Mouse (Mus musculus) forebrain, embryonic 13.5 days (tissue): ENCODE measurements at regions not wholly inside any gene's neighbourhood (a gene's known extent, or its start where the extent isn't known, plus 50 kb on each side); places are given as distances from the start of the nearest gene placed in this dataset.

Experiments
- ATAC-seq: fragments of 200-750 bp; cut with Nextera tagmentation; 2 replicates; pipeline ENCODE4 v1.8.0; 2017
- H3K27ac ChIP-seq: fragments of 300-500 bp; sonication (generic); 2 replicates; pipeline ENCODE4 v1.5.1; 2015; ENCODE audit warnings: inconsistent platforms, mild to moderate bottlenecking, moderate library complexity
- H3K27me3 ChIP-seq: fragments of 300-500 bp; sonication (generic); 2 replicates; pipeline ENCODE4 v1.6.1; 2015; ENCODE audit warnings: mild to moderate bottlenecking, inconsistent platforms
- H3K36me3 ChIP-seq: fragments of 300-500 bp; sonication (generic); 2 replicates; pipeline ENCODE4 v1.6.1; 2015; ENCODE audit warnings: mild to moderate bottlenecking, inconsistent platforms; ENCODE audit not compliant: poor library complexity, severe bottlenecking
- H3K4me1 ChIP-seq: fragments of 300-500 bp; sonication (generic); 2 replicates; pipeline ENCODE4 v1.6.1; 2015; ENCODE audit warnings: inconsistent platforms
- H3K4me2 ChIP-seq: fragments of 300-500 bp; sonication (generic); 2 replicates; pipeline ENCODE4 v1.6.1; 2015; ENCODE audit warnings: inconsistent platforms, mild to moderate bottlenecking, moderate library complexity
- H3K4me3 ChIP-seq: fragments of 300-500 bp; sonication (generic); 2 replicates; pipeline ENCODE4 v1.5.1; 2015; ENCODE audit warnings: mild to moderate bottlenecking, inconsistent platforms
- H3K9ac ChIP-seq: fragments of 300-500 bp; sonication (generic); 2 replicates; pipeline ENCODE4 v1.6.1; 2015; ENCODE audit warnings: mild to moderate bottlenecking, inconsistent platforms
- H3K9me3 ChIP-seq: fragments of 300-500 bp; sonication (generic); replicated peaks from 2 replicates; pipeline ENCODE4 v1.6.1; 2016; ENCODE audit warnings: inconsistent platforms
- WGBS: fragments of 180-500 bp; shearing (Covaris S2); methylation state at CpG from one replicate; pipeline ENCODE4 v1.1.7; 2015; 5-methylcytosine and 5-hydroxymethylcytosine counted together

- Histone ChIP-seq H3K27me3 (no peaks in the 10 kb centered on the region), H3K9me3 (no peaks in the 10 kb centered on the region), H3K27ac (no peak overlapping the region), H3K4me3 (no peak overlapping the region), H3K4me1 (peaks cover 8% of the 10 kb centered on the region), H3K36me3 (no peaks in the 10 kb centered on the region), H3K9ac (no peak overlapping the region), H3K4me2 (no peak overlapping the region)
- WGBS, result 8% methylated on average over 3 of the region's 3 CpGs
- ATAC-seq, result no peak; the same call in 1 of the 2 replicates
These were observed 291.9 kb upstream of the Rnf32 start for GRCm38 (mm10) chr5:28903805-28904320.

- Histone ChIP-seq H3K27me3 (no peaks in the 10 kb centered on the region), H3K4me2 (no peak overlapping the region), H3K4me1 (peaks cover 14% of the 10 kb centered on the region), H3K9me3 (no peaks in the 10 kb centered on the region), H3K36me3 (no peaks in the 10 kb centered on the region), H3K9ac (no peak overlapping the region), H3K4me3 (no peak overlapping the region), H3K27ac (no peak overlapping the region)
- 40% methylated on average over 10 of the region's 10 CpGs for WGBS
- ATAC-seq, result peak; percentile 81
These were observed 303.0 kb upstream of the Rnf32 start for GRCm38 (mm10) chr5:28892703-28893249.

GRCm38 (mm10) chr5:28891988-28892387, 303.8 kb upstream of the Rnf32 start:
- Histone ChIP-seq H3K9ac (no peak overlapping the region), H3K36me3 (no peaks in the 10 kb centered on the region), H3K4me3 (no peak overlapping the region), H3K27me3 (no peaks in the 10 kb centered on the region), H3K4me1 (peaks cover 14% of the 10 kb centered on the region), H3K27ac (peak overlapping the region; percentile 31; the same call in 1 of the 2 replicates), H3K4me2 (no peak overlapping the region), H3K9me3 (no peaks in the 10 kb centered on the region)
- no peak for ATAC-seq
- 80% methylated on average over 7 of the region's 7 CpGs for WGBS

GRCm38 (mm10) chr5:28884746-28885365, 310.9 kb upstream of the Rnf32 start:
- Histone ChIP-seq H3K4me1 (no peaks in the 10 kb centered on the region), H3K4me2 (no peak overlapping the region), H3K9me3 (no peaks in the 10 kb centered on the region), H3K27me3 (no peaks in the 10 kb centered on the region), H3K4me3 (no peak overlapping the region), H3K9ac (no peak overlapping the region), H3K27ac (no peak overlapping the region), H3K36me3 (no peaks in the 10 kb centered on the region)
- no peak for ATAC-seq
- WGBS, result 83% methylated on average over 5 of the region's 5 CpGs

- ATAC-seq, result no peak
- 4% methylated on average over 8 of the region's 8 CpGs for WGBS
- no peaks in the 10 kb centered on the region for H3K9me3 ChIP-seq
These were observed 319.6 kb upstream of the Rnf32 start for GRCm38 (mm10) chr5:28876199-28876598.

GRCm38 (mm10) chr5:28873600-28874265, 322.1 kb upstream of the Rnf32 start:
- H3K4me3 ChIP-seq, result no peak overlapping the region
- no peak overlapping the region for H3K4me2 ChIP-seq
- H3K27me3 ChIP-seq, result peaks cover 4% of the 10 kb centered on the region; the same call in 1 of the 2 replicates
- no peaks in the 10 kb centered on the region for H3K9me3 ChIP-seq
- H3K4me1 ChIP-seq, result peaks cover 7% of the 10 kb centered on the region
- no peak overlapping the region for H3K9ac ChIP-seq
- H3K27ac ChIP-seq, result no peak overlapping the region
- no peak for ATAC-seq
- no peaks in the 10 kb centered on the region for H3K36me3 ChIP-seq
- WGBS, result 94% methylated on average over 3 of the region's 3 CpGs

More at GRCm38 (mm10) chr5:28876199-28876598, 319.6 kb upstream of the Rnf32 start:
- no peak overlapping the region for H3K27ac ChIP-seq
- H3K9ac ChIP-seq, result no peak overlapping the region
- peaks cover 4% of the 10 kb centered on the region; the same call in 1 of the 2 replicates for H3K27me3 ChIP-seq
- H3K36me3 ChIP-seq, result no peaks in the 10 kb centered on the region
- peaks cover 7% of the 10 kb centered on the region for H3K4me1 ChIP-seq
- no peak overlapping the region for H3K4me3 ChIP-seq
- 0 out of 2 replicates have a peak overlapping the region, but pooled peaks have one; percentile 12 for H3K4me2 ChIP-seq

GRCm38 (mm10) chr5:28859604-28860371, 336.0 kb upstream of the Rnf32 start:
- peak; percentile 85 for ATAC-seq
- H3K36me3 ChIP-seq, result no peaks in the 10 kb centered on the region
- H3K9me3 ChIP-seq, result no peaks in the 10 kb centered on the region
- no peak overlapping the region for H3K9ac ChIP-seq
- H3K4me3 ChIP-seq, result no peak overlapping the region
- no peaks in the 10 kb centered on the region for H3K27me3 ChIP-seq
- peaks cover 26% of the 10 kb centered on the region for H3K4me1 ChIP-seq
- peak overlapping the region; percentile 40; the same call in 1 of the 2 replicates for H3K27ac ChIP-seq
- 43% methylated on average over 9 of the region's 9 CpGs for WGBS
- H3K4me2 ChIP-seq, result no peak overlapping the region

GRCm38 (mm10) chr5:28838141-28838925, 357.5 kb upstream of the Rnf32 start:
- 86% methylated on average over 12 of the region's 12 CpGs for WGBS
- Histone ChIP-seq H3K36me3 (no peaks in the 10 kb centered on the region), H3K27me3 (no peaks in the 10 kb centered on the region)

GRCm38 (mm10) chr5:28819091-28819490, 352.0 kb upstream of the Shh start:
- H3K9me3 ChIP-seq, result no peaks in the 10 kb centered on the region

More at GRCm38 (mm10) chr5:28838141-28838925, 357.5 kb upstream of the Rnf32 start:
- Histone ChIP-seq H3K4me2 (no peak overlapping the region), H3K4me3 (no peak overlapping the region), H3K9ac (no peak overlapping the region), H3K27ac (no peak overlapping the region), H3K9me3 (no peaks in the 10 kb centered on the region), H3K4me1 (no peaks in the 10 kb centered on the region)
- ATAC-seq, result no peak

GRCm38 (mm10) chr5:28807950-28808349, 340.9 kb upstream of the Shh start:
- Histone ChIP-seq H3K4me1 (no peaks in the 10 kb centered on the region), H3K4me3 (no peak overlapping the region), H3K36me3 (no peaks in the 10 kb centered on the region), H3K9me3 (no peaks in the 10 kb centered on the region), H3K27ac (no peak overlapping the region), H3K9ac (no peak overlapping the region), H3K4me2 (no peak overlapping the region), H3K27me3 (no peaks in the 10 kb centered on the region)
- peak; percentile 80 for ATAC-seq
- 60% methylated on average over 5 of the region's 5 CpGs for WGBS

More at GRCm38 (mm10) chr5:28819091-28819490, 352.0 kb upstream of the Shh start:
- no peak for ATAC-seq
- H3K4me3 ChIP-seq, result no peak overlapping the region
- H3K4me2 ChIP-seq, result no peak overlapping the region
- no peak overlapping the region for H3K27ac ChIP-seq
- H3K36me3 ChIP-seq, result no peaks in the 10 kb centered on the region
- 91% methylated on average over 5 of the region's 5 CpGs for WGBS
- H3K9ac ChIP-seq, result no peak overlapping the region
- H3K27me3 ChIP-seq, result no peaks in the 10 kb centered on the region
- no peaks in the 10 kb centered on the region for H3K4me1 ChIP-seq

GRCm38 (mm10) chr5:28799464-28799863, 332.4 kb upstream of the Shh start:
- Histone ChIP-seq H3K9me3 (no peaks in the 10 kb centered on the region), H3K27ac (no peak overlapping the region), H3K9ac (no peak overlapping the region), H3K4me2 (no peak overlapping the region), H3K36me3 (no peaks in the 10 kb centered on the region), H3K27me3 (no peaks in the 10 kb centered on the region), H3K4me1 (no peaks in the 10 kb centered on the region), H3K4me3 (no peak overlapping the region)
- WGBS, result 96% methylated on average over 2 of the region's 2 CpGs
- no peak for ATAC-seq
